Mouse (Mus musculus): ENCODE results near the gene Pmf1. TPM values are rescaled to one million over a fixed set of nuclear protein-coding genes. Genes with fewer than 3 reads are reported as not detected.

Gene Pmf1
- polyA plus RNA-seq, 1 experiment from 2014 or later = 62.5 TPM

DNA sequence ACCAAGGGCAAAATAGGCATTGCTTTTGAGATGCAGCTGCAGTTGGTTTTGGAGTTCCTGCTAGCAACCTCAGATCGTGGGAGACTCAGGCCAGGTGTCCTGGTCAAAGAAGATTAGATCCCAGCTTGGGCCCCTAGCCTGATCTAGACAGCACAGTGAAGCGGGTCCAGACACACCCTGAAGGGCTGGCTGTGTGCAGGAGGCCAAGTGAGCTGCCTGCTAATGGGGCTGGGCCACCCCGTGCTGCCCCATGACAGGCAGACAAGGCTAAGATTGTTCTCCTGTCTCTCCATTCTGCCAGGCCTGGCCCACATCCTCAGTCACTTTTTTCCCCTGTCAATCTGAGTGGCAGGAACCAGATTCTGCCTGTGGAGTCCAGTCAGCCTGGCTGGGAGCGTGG is 46.4 kb downstream of the Pmf1 start:
- TF ChIP-seq CTCF (IDR thresholded peaks at IDR 0.05; ENCODE audit: low read depth) = no peak
- no peaks in the 10 kb centered on the region for H3K9me3 ChIP-seq (ENCODE audit: control insufficient read depth)
- H3K27ac ChIP-seq (ENCODE audit: low read depth, low read length) = no peak overlapping the region
- H3K4me2 ChIP-seq (replicated peaks; ENCODE audit: low read depth) = no peak overlapping the region
- H3K27me3 ChIP-seq (replicated peaks; ENCODE audit: control insufficient read depth, insufficient read depth, low read length) = peaks cover 21% of the 10 kb centered on the region
- H3K4me1 ChIP-seq (replicated peaks; ENCODE audit: control insufficient read depth, insufficient read depth, low read length) = no peaks in the 10 kb centered on the region
- peaks cover 40% of the 10 kb centered on the region for H3K36me3 ChIP-seq (ENCODE audit: control insufficient read depth, insufficient read depth)
- 30% methylated on average over 4 of the region's 4 CpGs for WGBS
- H3K9ac ChIP-seq (ENCODE audit: low read depth, low read length) = no peak overlapping the region
- ATAC-seq = 0 out of 2 replicates have a peak, but pooled peaks have one; percentile 31
- H3K4me3 ChIP-seq (ENCODE audit: low read depth, low read length) = no peak overlapping the region

DNA sequence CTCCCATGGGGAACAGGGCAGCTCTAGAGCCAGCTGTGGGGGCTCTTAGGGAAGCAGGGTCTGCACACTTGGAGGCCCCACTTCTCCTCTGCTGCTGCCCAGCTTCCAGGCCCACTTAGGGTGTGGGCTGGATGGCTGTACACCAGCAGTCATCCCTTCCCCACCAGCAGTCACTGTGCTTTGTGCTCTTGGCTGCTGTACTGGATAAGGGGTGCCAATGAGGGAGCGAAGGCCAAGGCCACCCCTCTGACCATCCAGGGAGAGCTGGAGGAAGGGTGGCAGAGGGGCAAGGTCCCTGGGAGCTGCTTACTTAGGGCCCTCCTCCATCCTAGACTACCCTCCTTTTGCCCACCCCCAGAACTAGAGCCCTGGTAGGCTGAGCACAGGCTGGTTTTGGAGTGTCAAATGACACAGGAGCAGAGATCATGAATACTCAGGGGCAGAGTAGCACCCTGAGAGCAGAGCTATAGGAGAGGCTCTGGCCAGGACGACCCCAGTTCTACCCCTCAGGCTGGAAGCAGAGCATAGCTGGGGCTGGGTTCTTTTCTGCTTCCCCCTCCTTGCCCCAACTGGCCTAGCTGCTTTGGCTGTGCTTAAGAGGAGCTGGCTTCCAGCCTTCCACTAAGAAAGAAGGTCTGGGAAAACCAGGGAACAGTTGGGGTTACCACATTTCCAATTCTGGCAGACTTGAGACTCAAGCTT is 48.4 kb downstream of the Pmf1 start:
- no peak overlapping the region for H3K9ac ChIP-seq (ENCODE audit: low read depth, low read length)
- H3K27ac ChIP-seq (ENCODE audit: low read depth, low read length) = no peak overlapping the region
- no peak for ATAC-seq
- H3K4me1 ChIP-seq (replicated peaks; ENCODE audit: control insufficient read depth, insufficient read depth, low read length) = no peaks in the 10 kb centered on the region
- no peak overlapping the region for H3K4me2 ChIP-seq (replicated peaks; ENCODE audit: low read depth)
- peaks cover 21% of the 10 kb centered on the region for H3K27me3 ChIP-seq (replicated peaks; ENCODE audit: control insufficient read depth, insufficient read depth, low read length)
- 90% methylated on average over 2 of the region's 2 CpGs for WGBS
- H3K9me3 ChIP-seq (ENCODE audit: control insufficient read depth) = no peaks in the 10 kb centered on the region
- TF ChIP-seq CTCF (IDR thresholded peaks at IDR 0.05; ENCODE audit: low read depth) = no peak
- no peak overlapping the region for H3K4me3 ChIP-seq (ENCODE audit: low read depth, low read length)
- H3K36me3 ChIP-seq (ENCODE audit: control insufficient read depth, insufficient read depth) = peaks cover 59% of the 10 kb centered on the region

DNA sequence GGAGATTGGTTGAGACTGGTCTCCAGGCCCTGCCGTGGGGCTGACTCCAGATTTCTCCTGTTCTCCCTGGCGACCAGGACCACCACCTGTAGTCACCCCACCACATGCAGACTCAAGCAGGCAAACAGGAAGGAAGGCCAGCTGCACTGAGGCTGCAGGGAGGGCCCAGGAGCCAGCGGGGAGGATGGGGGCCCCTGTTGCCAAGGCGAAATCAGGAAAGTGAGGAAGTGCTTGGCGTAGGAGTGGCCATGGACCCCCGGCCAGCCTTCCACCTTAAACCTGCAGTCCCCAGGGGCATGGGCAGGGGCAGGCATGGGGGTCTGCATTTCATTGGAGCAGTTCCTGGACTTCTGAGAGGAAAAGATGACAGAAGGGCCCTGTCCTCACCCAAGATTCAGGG is 49.0 kb downstream of the Pmf1 start:
- TF ChIP-seq CTCF (IDR thresholded peaks at IDR 0.05; ENCODE audit: low read depth) = no peak
- H3K4me3 ChIP-seq (ENCODE audit: low read depth, low read length) = no peak overlapping the region
- no peaks in the 10 kb centered on the region for H3K4me1 ChIP-seq (replicated peaks; ENCODE audit: control insufficient read depth, insufficient read depth, low read length)
- H3K9me3 ChIP-seq (ENCODE audit: control insufficient read depth) = no peaks in the 10 kb centered on the region
- peaks cover 66% of the 10 kb centered on the region for H3K36me3 ChIP-seq (ENCODE audit: control insufficient read depth, insufficient read depth)
- 68% methylated on average over 6 of the region's 6 CpGs for WGBS
- H3K27ac ChIP-seq (ENCODE audit: low read depth, low read length) = no peak overlapping the region
- ATAC-seq = no peak
- H3K9ac ChIP-seq (ENCODE audit: low read depth, low read length) = no peak overlapping the region
- H3K27me3 ChIP-seq (replicated peaks; ENCODE audit: control insufficient read depth, insufficient read depth, low read length) = peaks cover 19% of the 10 kb centered on the region
- H3K4me2 ChIP-seq (replicated peaks; ENCODE audit: low read depth) = no peak overlapping the region

DNA sequence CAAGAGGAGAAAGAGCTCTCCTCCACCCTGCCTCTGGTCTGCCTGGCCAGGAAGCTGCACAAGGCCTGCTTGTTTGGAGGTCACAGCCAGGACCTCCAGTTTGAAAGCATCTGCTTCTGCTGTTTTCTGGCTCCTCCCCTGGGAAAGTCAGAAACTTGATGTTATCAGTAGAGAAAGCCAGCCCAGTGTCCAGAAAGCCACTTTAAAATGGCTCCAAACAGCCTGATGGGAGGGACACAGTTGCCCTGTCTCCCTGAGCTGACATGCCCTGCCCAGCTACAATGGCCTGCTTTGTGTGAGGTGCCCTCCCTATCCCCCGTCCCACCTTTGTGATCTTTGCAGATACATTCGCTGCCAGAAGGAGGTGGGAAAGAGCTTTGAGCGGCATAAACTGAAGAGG is 50.1 kb downstream of the Pmf1 start:
- WGBS = 72% methylated on average over 3 of the region's 3 CpGs
- H3K27me3 ChIP-seq (replicated peaks; ENCODE audit: control insufficient read depth, insufficient read depth, low read length) = peaks cover 11% of the 10 kb centered on the region; the same call in 1 of the 2 replicates
- no peak overlapping the region for H3K27ac ChIP-seq (ENCODE audit: low read depth, low read length)
- ATAC-seq = no peak
- no peaks in the 10 kb centered on the region for H3K4me1 ChIP-seq (replicated peaks; ENCODE audit: control insufficient read depth, insufficient read depth, low read length)
- no peak for TF ChIP-seq CTCF (IDR thresholded peaks at IDR 0.05; ENCODE audit: low read depth)
- H3K36me3 ChIP-seq (ENCODE audit: control insufficient read depth, insufficient read depth) = peaks cover 77% of the 10 kb centered on the region
- no peaks in the 10 kb centered on the region for H3K9me3 ChIP-seq (ENCODE audit: control insufficient read depth)
- H3K9ac ChIP-seq (ENCODE audit: low read depth, low read length) = no peak overlapping the region
- no peak overlapping the region for H3K4me3 ChIP-seq (ENCODE audit: low read depth, low read length)
- H3K4me2 ChIP-seq (replicated peaks; ENCODE audit: low read depth) = no peak overlapping the region

DNA sequence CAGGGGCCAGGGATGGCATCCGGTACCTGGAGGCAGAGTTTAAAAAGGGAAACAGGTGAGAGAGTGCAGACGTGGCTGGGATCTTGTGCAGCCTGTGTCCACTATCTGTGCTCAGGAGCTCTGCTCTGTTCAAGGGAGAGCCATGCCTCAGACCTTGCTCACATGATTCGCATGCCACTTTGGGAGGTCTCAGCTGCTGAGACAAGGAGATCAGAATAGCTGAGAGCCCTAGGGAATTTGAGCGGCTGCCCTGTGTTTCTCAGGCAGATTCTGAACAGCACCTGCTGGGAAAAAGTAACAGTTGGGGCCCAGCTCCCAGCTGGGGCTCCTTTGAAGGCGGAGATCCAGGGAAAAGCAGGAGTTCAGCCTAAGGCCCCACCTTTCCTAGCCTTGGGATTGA is 50.5 kb downstream of the Pmf1 start:
- no peaks in the 10 kb centered on the region for H3K4me1 ChIP-seq (replicated peaks; ENCODE audit: control insufficient read depth, insufficient read depth, low read length)
- H3K9ac ChIP-seq (ENCODE audit: low read depth, low read length) = no peak overlapping the region
- no peak overlapping the region for H3K4me3 ChIP-seq (ENCODE audit: low read depth, low read length)
- no peak for ATAC-seq
- no peaks in the 10 kb centered on the region for H3K9me3 ChIP-seq (ENCODE audit: control insufficient read depth)
- H3K4me2 ChIP-seq (replicated peaks; ENCODE audit: low read depth) = no peak overlapping the region
- H3K27me3 ChIP-seq (replicated peaks; ENCODE audit: control insufficient read depth, insufficient read depth, low read length) = peaks cover 7% of the 10 kb centered on the region; the same call in 1 of the 2 replicates
- H3K27ac ChIP-seq (ENCODE audit: low read depth, low read length) = no peak overlapping the region
- peaks cover 81% of the 10 kb centered on the region for H3K36me3 ChIP-seq (ENCODE audit: control insufficient read depth, insufficient read depth)
- TF ChIP-seq CTCF (IDR thresholded peaks at IDR 0.05; ENCODE audit: low read depth) = no peak
- 79% methylated on average over 5 of the region's 5 CpGs for WGBS

DNA sequence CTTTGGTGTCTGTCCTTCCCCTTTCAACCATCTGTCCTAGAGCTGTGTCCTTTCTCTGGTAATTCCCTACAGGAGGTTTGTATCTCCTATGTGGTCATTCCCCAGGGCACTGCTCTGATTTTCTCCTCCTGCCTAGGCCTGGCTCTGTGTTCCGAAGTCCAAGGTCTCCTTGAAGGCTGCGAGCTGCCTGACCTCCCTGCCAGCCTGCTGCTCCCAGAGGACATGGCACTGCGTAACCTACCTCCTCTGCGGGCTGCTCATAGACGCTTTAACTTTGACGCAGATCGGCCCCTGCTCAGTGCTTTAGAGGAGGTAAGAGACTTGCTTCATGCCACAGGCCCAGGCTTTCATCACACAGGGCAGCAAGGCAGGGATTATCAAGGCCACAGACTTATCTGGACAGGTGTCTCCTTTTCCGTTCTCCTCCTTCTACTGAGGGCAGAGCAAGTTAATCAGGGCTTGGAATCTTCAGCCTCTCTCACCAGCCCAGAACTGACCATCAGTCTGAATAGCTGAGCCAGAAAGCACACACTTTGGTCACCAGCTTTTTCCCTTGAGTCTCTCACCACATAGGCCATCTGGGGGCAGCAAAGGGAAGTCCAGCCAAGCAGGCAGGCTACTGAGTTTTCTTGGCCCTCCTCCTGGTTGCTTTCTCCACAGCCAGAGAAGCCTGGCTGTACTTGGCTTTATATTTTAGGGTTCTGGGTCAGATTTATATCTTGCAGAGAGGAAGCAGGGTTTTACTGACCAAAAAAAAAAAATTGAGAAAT is 55.5 kb downstream of the Pmf1 start:
- peak; percentile 27; the same call in 1 of the 2 replicates for TF ChIP-seq CTCF (IDR thresholded peaks at IDR 0.05; ENCODE audit: low read depth)
- WGBS = 92% methylated on average over 8 of the region's 8 CpGs
- Histone ChIP-seq H3K27me3 (replicated peaks; ENCODE audit: control insufficient read depth, insufficient read depth, low read length) (no peaks in the 10 kb centered on the region), H3K9me3 (ENCODE audit: control insufficient read depth) (no peaks in the 10 kb centered on the region), H3K36me3 (ENCODE audit: control insufficient read depth, insufficient read depth) (peaks cover 100% of the 10 kb centered on the region), H3K9ac (ENCODE audit: low read depth, low read length) (no peak overlapping the region), H3K4me2 (replicated peaks; ENCODE audit: low read depth) (no peak overlapping the region), H3K4me1 (replicated peaks; ENCODE audit: control insufficient read depth, insufficient read depth, low read length) (no peaks in the 10 kb centered on the region), H3K4me3 (ENCODE audit: low read depth, low read length) (no peak overlapping the region), H3K27ac (ENCODE audit: low read depth, low read length) (no peak overlapping the region)
- no peak for ATAC-seq

Measured in intestine, postnatal 0 days (tissue).